Mouse (Mus musculus): ENCODE data around the gene Gabrd.

Gabrd gene

DNA sequence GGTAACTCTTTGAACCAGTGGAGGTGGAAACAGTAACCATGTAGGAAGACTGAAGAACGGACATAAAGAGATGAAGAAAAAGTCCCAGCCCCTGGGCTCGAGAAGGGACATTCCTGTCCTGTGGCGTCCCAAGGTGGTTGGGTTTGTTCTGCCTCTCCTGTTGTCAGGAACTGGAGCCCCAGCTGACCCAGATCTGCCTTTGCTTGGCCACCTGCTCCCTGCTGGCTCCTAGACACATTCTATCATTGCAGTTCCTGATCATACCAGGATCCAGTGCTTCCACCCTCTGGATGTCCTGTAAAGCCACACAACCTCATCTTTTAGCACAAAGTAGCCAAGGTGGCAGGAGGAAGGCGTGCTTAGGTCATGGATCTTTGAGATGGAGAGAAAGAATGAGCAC, 14.6 kb downstream of the Gabrd start:
- DNase-seq (ENCODE audit: low read depth, low spot score), result no peak

DNA sequence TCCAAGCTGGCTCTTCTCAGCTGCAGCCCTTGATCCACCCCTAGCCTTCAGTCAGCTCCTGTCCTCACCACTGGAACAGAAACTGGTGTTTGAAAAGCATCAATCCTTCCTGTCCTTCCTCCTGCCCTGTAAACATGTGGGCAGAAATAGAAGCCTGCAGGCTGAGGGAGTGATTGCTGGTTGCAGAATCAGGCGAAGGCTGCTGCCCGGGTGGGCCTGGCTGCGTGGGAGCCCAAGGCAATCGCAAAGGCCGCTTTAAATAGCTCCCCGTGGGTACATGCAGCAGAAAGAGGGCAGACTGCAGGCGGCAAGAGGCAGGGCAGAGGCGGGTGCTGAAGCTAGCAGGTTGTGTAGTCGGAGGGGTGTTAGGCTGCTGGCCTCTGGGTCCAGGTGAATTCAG, 15.2 kb downstream of the Gabrd start:
- no peak for DNase-seq (ENCODE audit: low read depth, low spot score)

DNA sequence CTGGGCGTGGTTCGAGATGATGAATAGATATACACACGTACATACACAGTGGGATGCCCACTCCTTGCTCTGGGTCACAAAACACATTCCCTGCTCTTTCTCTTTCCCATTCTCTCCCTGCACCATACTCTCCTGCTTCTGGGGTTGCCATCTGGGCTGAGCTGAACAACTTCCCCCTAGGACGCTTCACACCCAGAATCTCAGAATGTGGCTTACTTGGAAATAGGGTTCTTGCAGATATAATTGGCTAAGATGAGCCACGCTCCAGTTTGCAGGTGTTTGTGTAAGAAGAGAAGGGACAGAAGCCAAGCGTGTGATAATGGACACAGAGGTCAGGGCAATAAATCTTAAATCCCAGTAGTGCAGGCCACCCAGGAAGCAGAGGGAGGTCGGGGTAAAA, 15.9 kb downstream of the Gabrd start:
- no peak for DNase-seq (ENCODE audit: low read depth, low spot score)

- no peak for DNase-seq (ENCODE audit: low read depth, low spot score)
Observed at GRCm38 (mm10) chr4:155371797-155372735, 25.8 kb downstream of the Gabrd start.

- DNase-seq (ENCODE audit: low read depth, low spot score), result no peak
Observed at GRCm38 (mm10) chr4:155370737-155371715, 26.9 kb downstream of the Gabrd start.

DNA sequence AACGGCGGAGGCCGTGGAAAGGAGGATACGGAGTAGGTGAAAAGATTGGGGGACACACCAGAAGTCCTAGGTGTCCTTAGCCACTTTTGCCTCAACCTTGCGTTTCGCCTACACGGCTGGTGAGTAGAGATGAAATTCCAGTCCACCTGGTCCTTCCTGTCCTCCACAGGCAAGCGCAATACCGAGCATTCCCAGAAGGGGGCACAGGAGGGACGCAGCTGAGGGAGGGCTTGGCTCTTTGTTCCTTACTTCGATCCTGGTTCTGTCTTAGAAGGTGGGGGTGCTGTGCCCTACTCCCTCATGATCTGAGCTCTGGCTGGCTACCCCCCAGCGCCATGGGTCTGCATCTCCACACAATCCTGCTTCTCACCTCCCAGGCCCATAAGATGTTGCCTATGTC, 29.2 kb downstream of the Gabrd start:
- DNase-seq (ENCODE audit: low read depth, low spot score), result peak; percentile 45

DNA sequence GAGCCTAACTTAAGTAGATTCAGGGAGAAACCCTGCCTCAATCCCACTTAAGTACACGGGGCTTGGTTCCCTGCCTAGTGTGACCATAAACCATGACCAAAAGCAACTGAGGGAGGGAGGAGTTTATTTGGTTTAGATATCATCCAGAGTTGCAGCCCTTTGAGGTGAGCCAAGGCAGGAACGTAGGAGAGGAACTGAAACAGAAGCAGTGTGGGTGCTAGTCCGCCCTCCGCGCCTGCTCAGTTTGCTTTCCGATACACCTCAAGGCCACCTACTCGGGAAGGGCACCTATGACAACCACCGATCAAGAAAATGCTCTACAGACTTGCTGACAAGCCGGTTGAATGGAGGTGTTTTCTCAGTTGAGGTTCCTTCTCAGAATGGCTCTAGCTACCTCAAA, 30.2 kb downstream of the Gabrd start:
- DNase-seq (ENCODE audit: low read depth, low spot score), result no peak

GRCm38 (mm10) chr4:155366784-155367183, 31.1 kb downstream of the Gabrd start:
- DNase-seq (ENCODE audit: low read depth, low spot score), result no peak

GRCm38 (mm10) chr4:155362443-155362842, 35.5 kb downstream of the Gabrd start:
- no peak for DNase-seq (ENCODE audit: low read depth, low spot score)

DNA sequence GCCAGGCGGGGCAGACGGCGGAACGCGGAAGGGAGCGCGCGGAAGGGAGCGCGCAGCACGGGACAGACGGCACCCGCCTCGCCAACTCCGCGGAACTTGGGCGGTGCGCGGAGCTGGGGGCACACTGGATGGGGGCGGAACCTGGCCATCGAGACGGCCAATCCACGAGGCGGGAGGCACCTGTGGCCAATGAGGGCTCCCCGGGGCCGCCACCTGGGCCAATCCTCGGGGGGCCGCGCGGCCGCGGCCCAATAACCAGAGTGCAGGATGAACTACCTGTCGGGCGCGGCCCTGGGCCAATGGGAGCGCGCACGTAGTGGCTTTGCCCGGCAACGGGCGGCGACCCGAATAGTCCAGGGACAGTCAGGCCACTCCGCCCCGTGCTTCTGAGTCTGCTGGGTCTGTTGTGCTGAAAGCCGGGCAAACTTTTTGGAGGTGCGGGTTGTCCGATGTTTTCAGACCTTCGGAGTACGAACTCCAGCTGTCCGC, 36.6 kb downstream of the Gabrd start, which contains the start of gene Prkcz:
Gene Prkcz, minus strand, starts transcription at position 59 of the 489 bp plus-strand sequence.
- DNase-seq (ENCODE audit: low read depth, low spot score), result peak; percentile 92

- DNase-seq (ENCODE audit: low read depth, low spot score), result peak; percentile 68
Observed at GRCm38 (mm10) chr4:155360856-155361255, 37.1 kb downstream of the Gabrd start.

GRCm38 (mm10) chr4:155359560-155360464, 38.1 kb downstream of the Gabrd start:
- no peak for DNase-seq (ENCODE audit: low read depth, low spot score)

GRCm38 (mm10) chr4:155357601-155358000, 40.3 kb downstream of the Gabrd start:
- peak; percentile 32 for DNase-seq (ENCODE audit: low read depth, low spot score)

DNA sequence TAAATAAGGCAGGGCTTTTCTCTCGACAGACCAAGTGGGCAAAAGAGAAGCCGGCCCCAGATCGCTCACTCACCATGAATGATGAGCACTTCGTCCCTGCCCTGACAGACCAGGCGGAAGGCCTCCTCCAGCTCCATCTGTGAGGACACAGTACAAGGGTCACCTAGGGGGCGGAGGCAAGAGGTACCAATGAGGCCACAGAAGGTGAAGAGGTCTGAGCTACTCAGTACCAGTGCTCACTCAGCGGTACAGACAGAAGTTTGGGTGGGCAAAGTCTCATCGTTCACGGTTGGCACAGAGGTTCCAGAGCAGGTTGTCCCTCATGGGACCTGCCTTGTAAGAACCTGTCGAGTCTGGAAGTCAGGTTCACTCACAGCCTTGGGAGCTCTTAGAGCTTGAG, 41.6 kb downstream of the Gabrd start:
- DNase-seq (ENCODE audit: low read depth, low spot score), result no peak

DNA sequence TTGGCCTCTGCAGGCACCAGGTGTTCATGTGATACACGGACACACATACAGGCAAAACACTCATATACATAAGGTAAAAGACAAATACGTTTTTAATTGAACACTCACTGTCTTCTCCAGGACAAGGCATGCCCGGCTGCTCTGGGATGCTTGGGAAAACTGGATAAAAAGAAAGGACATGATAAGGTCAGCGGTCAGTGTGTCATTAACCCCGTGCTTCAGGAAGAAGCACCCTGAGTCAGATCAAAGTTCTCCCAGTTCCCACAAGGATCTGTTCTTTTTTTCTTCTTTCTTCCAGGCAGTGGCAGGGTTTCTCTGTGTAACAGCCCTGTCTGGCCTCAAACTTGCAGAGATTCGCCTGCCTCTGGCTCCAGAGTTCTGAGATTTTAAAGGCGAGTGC, 43.4 kb downstream of the Gabrd start:
- DNase-seq (ENCODE audit: low read depth, low spot score), result no peak

DNA sequence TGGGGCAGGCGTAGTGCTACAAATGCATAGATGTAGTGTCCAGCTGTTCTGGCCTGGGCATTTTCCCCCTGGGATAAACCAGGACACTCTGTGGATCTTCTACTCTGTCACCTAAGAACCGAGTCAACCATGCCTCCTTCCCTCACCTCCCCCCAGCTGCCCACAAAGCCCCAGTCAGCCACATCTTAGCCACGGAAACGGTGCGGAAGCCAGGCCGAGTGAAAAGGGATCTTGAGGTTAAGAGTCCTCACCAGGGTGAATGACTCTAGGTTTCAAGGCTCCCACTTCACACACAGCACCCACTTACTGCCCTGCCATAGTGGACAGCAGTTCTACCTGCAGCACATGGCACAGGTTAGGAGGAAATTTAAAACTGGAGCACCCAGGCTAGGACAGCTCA, 43.9 kb downstream of the Gabrd start:
- peak; percentile 29 for DNase-seq (ENCODE audit: low read depth, low spot score)

GRCm38 (mm10) chr4:155352581-155352980, 45.3 kb downstream of the Gabrd start:
- peak; percentile 35 for DNase-seq (ENCODE audit: low read depth, low spot score)

GRCm38 (mm10) chr4:155346350-155346749, 51.6 kb downstream of the Gabrd start:
- no peak for DNase-seq (ENCODE audit: low read depth, low spot score)

GRCm38 (mm10) chr4:155345608-155345953, 52.3 kb downstream of the Gabrd start:
- DNase-seq (ENCODE audit: low read depth, low spot score), result peak; percentile 30

DNA sequence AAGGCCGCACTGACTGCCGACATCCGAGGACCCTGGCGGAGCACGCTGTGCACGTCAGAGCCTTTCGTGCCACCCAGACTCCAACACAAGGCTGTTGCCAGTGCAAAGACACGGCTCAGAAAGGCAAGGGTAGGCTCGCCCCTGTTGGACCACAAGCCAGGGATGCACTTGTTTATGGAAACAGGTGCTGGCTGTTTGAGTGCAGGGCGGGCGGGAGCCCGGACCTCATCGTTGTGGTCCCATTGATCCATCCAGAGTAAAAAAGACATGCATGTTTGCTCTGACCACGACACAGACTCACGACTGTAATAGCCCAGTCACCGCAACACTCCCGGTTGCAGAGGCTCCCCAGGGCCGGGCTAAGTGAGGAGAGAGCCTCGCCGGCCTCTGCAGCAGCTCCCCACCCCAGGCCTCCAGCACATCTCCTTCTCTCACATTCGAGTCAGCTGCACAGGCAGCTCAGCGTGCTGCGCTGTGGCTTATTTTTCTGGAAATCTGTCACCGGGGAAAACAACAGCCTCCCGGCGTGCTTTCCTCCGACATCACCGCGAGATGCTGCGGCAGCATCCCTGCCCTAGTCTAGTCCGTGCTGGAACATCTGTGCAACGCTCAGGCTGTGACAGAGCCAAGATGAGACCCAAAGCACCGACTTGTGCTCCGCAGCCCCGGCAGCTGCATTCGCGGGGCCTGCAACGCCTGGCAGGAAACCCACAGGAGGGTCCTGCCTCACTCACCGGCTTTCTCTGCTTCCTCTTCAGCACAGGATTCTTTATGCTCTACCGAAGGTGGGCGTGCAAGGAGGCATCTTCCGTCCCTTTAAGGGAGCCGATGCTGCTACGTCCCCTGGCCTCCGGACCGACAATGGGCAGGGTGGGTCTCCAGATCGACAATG, 53.0 kb downstream of the Gabrd start:
- peak; percentile 35 for DNase-seq (ENCODE audit: low read depth, low spot score)
